Mouse (Mus musculus) kidney, embryonic 15.5 days (tissue): ENCODE data around the gene Urm1. TPM values are rescaled to one million over a fixed set of nuclear protein-coding genes. Genes with fewer than 3 reads are reported as not detected.

Experiments
- ATAC-seq: fragments of 200-750 bp; cut with Nextera tagmentation; replicated peaks from 2 replicates; pipeline ENCODE4 v1.8.0; 2017; ENCODE audit warnings: moderate TSS enrichment; ENCODE audit not compliant: low FRiP score
- H3K27ac ChIP-seq: fragments of 300-500 bp; sonication (generic); 2 replicates; pipeline ENCODE4 v1.5.1; 2015; ENCODE audit warnings: mild to moderate bottlenecking, inconsistent platforms
- H3K27me3 ChIP-seq: fragments of 300-500 bp; sonication (generic); 2 replicates; pipeline ENCODE4 v1.6.1; 2015; ENCODE audit warnings: inconsistent platforms
- H3K36me3 ChIP-seq: fragments of 300-500 bp; sonication (generic); 2 replicates; pipeline ENCODE4 v1.6.1; 2015; ENCODE audit warnings: inconsistent platforms
- H3K4me1 ChIP-seq: fragments of 300-500 bp; sonication (generic); 2 replicates; pipeline ENCODE4 v1.6.1; 2015; ENCODE audit warnings: inconsistent platforms
- H3K4me2 ChIP-seq: fragments of 300-500 bp; sonication (generic); 2 replicates; pipeline ENCODE4 v1.6.1; 2015; ENCODE audit warnings: moderate library complexity, mild to moderate bottlenecking, inconsistent platforms
- H3K4me3 ChIP-seq: fragments of 300-500 bp; sonication (generic); replicated peaks from 2 replicates; pipeline ENCODE4 v1.5.1; 2015; ENCODE audit warnings: mild to moderate bottlenecking, inconsistent platforms
- H3K9ac ChIP-seq: fragments of 300-500 bp; sonication (generic); 2 replicates; pipeline ENCODE4 v1.6.1; 2015; ENCODE audit warnings: mild to moderate bottlenecking, inconsistent platforms
- H3K9me3 ChIP-seq: fragments of 300-500 bp; sonication (generic); replicated peaks from 2 replicates; pipeline ENCODE4 v1.6.1; 2016; ENCODE audit warnings: inconsistent platforms
- WGBS: fragments of 180-500 bp; shearing (Covaris S2); methylation state at CpG from one replicate; pipeline ENCODE4 v1.1.7; 2015; ENCODE audit warnings: mixed read lengths; 5-methylcytosine and 5-hydroxymethylcytosine counted together
- polyA plus RNA-seq: library from polyadenylated mRNA; unstranded; fragments of >200 nt; fragmentation: Nextera tagmentation; extraction: Ambion mirVana; gene quantifications from 2 replicates; pipeline ENCODE4 v1.2.1, GENCODE M21; 2015

The Urm1 gene
- polyA plus RNA-seq, 1 experiment from 2014 or later = 30.0 TPM

GRCm38 (mm10) chr2:29855585-29856210, 35.8 kb downstream of the Urm1 start:
- Histone ChIP-seq H3K4me3 (no peak overlapping the region), H3K9me3 (no peaks in the 10 kb centered on the region), H3K4me2 (no peak overlapping the region), H3K9ac (no peak overlapping the region), H3K27me3 (peaks cover 3% of the 10 kb centered on the region; the same call in 1 of the 2 replicates), H3K27ac (no peak overlapping the region), H3K4me1 (peaks cover 13% of the 10 kb centered on the region; the same call in 1 of the 2 replicates), H3K36me3 (no peaks in the 10 kb centered on the region)
- ATAC-seq = no peak
- WGBS = 66% methylated on average over 10 of the region's 10 CpGs

- no peaks in the 10 kb centered on the region for H3K9me3 ChIP-seq
- no peak for ATAC-seq
- H3K36me3 ChIP-seq = no peaks in the 10 kb centered on the region
- H3K4me1 ChIP-seq = peaks cover 13% of the 10 kb centered on the region; the same call in 1 of the 2 replicates
- H3K4me2 ChIP-seq = no peak overlapping the region
- WGBS = 9% methylated on average over 19 of the region's 19 CpGs
- H3K4me3 ChIP-seq = no peak overlapping the region
- peaks cover 3% of the 10 kb centered on the region; the same call in 1 of the 2 replicates for H3K27me3 ChIP-seq
- no peak overlapping the region for H3K9ac ChIP-seq
- no peak overlapping the region for H3K27ac ChIP-seq
These were observed 36.8 kb downstream of the Urm1 start for GRCm38 (mm10) chr2:29856451-29857260.

- H3K4me1 ChIP-seq = peaks cover 13% of the 10 kb centered on the region; the same call in 1 of the 2 replicates
- 22% methylated on average over 2 of the region's 2 CpGs for WGBS
These were observed 37.5 kb downstream of the Urm1 start for GRCm38 (mm10) chr2:29857341-29857740.

GRCm38 (mm10) chr2:29857967-29858366, 38.1 kb downstream of the Urm1 start:
- H3K36me3 ChIP-seq = no peaks in the 10 kb centered on the region
- H3K9ac ChIP-seq = no peak overlapping the region
- WGBS = 63% methylated on average over 5 of the region's 5 CpGs
- H3K27me3 ChIP-seq = peaks cover 3% of the 10 kb centered on the region; the same call in 1 of the 2 replicates
- ATAC-seq = no peak
- H3K4me1 ChIP-seq = peaks cover 13% of the 10 kb centered on the region; the same call in 1 of the 2 replicates
- H3K9me3 ChIP-seq = no peaks in the 10 kb centered on the region
- H3K4me3 ChIP-seq = no peak overlapping the region
- H3K4me2 ChIP-seq = no peak overlapping the region
- no peak overlapping the region for H3K27ac ChIP-seq

More at GRCm38 (mm10) chr2:29857341-29857740, 37.5 kb downstream of the Urm1 start:
- no peaks in the 10 kb centered on the region for H3K36me3 ChIP-seq
- ATAC-seq = no peak
- peaks cover 3% of the 10 kb centered on the region; the same call in 1 of the 2 replicates for H3K27me3 ChIP-seq
- no peaks in the 10 kb centered on the region for H3K9me3 ChIP-seq
- no peak overlapping the region for H3K4me2 ChIP-seq
- H3K27ac ChIP-seq = no peak overlapping the region
- H3K4me3 ChIP-seq = no peak overlapping the region
- H3K9ac ChIP-seq = no peak overlapping the region

- peaks cover 13% of the 10 kb centered on the region; the same call in 1 of the 2 replicates for H3K4me1 ChIP-seq
- H3K9me3 ChIP-seq = no peaks in the 10 kb centered on the region
- H3K27me3 ChIP-seq = peaks cover 3% of the 10 kb centered on the region; the same call in 1 of the 2 replicates
- no peak for ATAC-seq
- no peak overlapping the region for H3K4me2 ChIP-seq
- H3K4me3 ChIP-seq = no peak overlapping the region
- no peak overlapping the region for H3K27ac ChIP-seq
- H3K9ac ChIP-seq = no peak overlapping the region
- no peaks in the 10 kb centered on the region for H3K36me3 ChIP-seq
- WGBS = 12% methylated on average over 5 of the region's 5 CpGs
These were observed 39.0 kb downstream of the Urm1 start for GRCm38 (mm10) chr2:29858748-29859473.

- Histone ChIP-seq H3K36me3 (no peaks in the 10 kb centered on the region), H3K9ac (no peak overlapping the region), H3K27me3 (no peaks in the 10 kb centered on the region), H3K27ac (no peak overlapping the region), H3K4me3 (no peak overlapping the region), H3K4me1 (peaks cover 18% of the 10 kb centered on the region), H3K9me3 (no peaks in the 10 kb centered on the region), H3K4me2 (no peak overlapping the region)
- ATAC-seq = no peak
- 77% methylated on average over 4 of the region's 4 CpGs for whole genome bisulfite sequencing
These were observed 45.2 kb downstream of the Urm1 start for GRCm38 (mm10) chr2:29865125-29865524.

- H3K9me3 ChIP-seq = no peaks in the 10 kb centered on the region
- no peaks in the 10 kb centered on the region for H3K36me3 ChIP-seq
- H3K9ac ChIP-seq = peak within 1 kb of the TSS; percentile 52
- peaks cover 25% of the 10 kb centered on the region for H3K4me1 ChIP-seq
- ATAC-seq = peak; percentile 93
- H3K27me3 ChIP-seq = no peaks in the 10 kb centered on the region
- peak within 1 kb of the TSS; percentile 87 for H3K27ac ChIP-seq
- WGBS = under 1% methylated on average over 43 of the region's 44 CpGs
- peak within 1 kb of the TSS; percentile 97 for H3K4me2 ChIP-seq
- peak within 1 kb of the TSS; percentile 60 for H3K4me3 ChIP-seq
These were observed 49.2 kb downstream of the Urm1 start, which contains the start of gene Cercam for GRCm38 (mm10) chr2:29868949-29869645. TSS of gene Cercam (plus strand) at chr2:29869164.

- peak; percentile 72 for ATAC-seq
- peak overlapping the region; percentile 87; the same call in 1 of the 2 replicates for H3K27ac ChIP-seq
- no peaks in the 10 kb centered on the region for H3K36me3 ChIP-seq
- H3K9ac ChIP-seq = peak overlapping the region; percentile 52
- peaks cover 25% of the 10 kb centered on the region for H3K4me1 ChIP-seq
- H3K27me3 ChIP-seq = no peaks in the 10 kb centered on the region
- peak overlapping the region; percentile 97 for H3K4me2 ChIP-seq
- H3K9me3 ChIP-seq = no peaks in the 10 kb centered on the region
- WGBS = 2% methylated on average over 17 of the region's 17 CpGs
- H3K4me3 ChIP-seq = peak overlapping the region; percentile 60
These were observed 50.0 kb downstream of the Urm1 start for GRCm38 (mm10) chr2:29869646-29870451.

GRCm38 (mm10) chr2:29872581-29873295, 52.9 kb downstream of the Urm1 start:
- Histone ChIP-seq H3K4me1 (peaks cover 25% of the 10 kb centered on the region), H3K27me3 (no peaks in the 10 kb centered on the region), H3K9ac (no peak overlapping the region), H3K27ac (no peak overlapping the region), H3K36me3 (no peaks in the 10 kb centered on the region; the same call in 1 of the 2 replicates), H3K9me3 (no peaks in the 10 kb centered on the region), H3K4me3 (no peak overlapping the region), H3K4me2 (no peak overlapping the region)
- 93% methylated on average over 10 of the region's 10 CpGs for WGBS
- no peak for ATAC-seq

- Histone ChIP-seq H3K4me2 (no peak overlapping the region), H3K27me3 (no peaks in the 10 kb centered on the region), H3K9me3 (no peaks in the 10 kb centered on the region), H3K4me1 (peaks cover 20% of the 10 kb centered on the region), H3K27ac (no peak overlapping the region), H3K36me3 (no peaks in the 10 kb centered on the region; the same call in 1 of the 2 replicates), H3K9ac (no peak overlapping the region), H3K4me3 (no peak overlapping the region)
- 91% methylated on average over 4 of the region's 4 CpGs for WGBS
- ATAC-seq = no peak
These were observed 53.9 kb downstream of the Urm1 start for GRCm38 (mm10) chr2:29873801-29874200.
